Mouse (Mus musculus) limb, embryonic 12.5 days (tissue): ENCODE measurements around the gene Olfr813. TPM values are rescaled to one million over a fixed set of nuclear protein-coding genes. Genes with fewer than 3 reads are reported as not detected.
"Not testable (repeated sequence)": the region's sequence is repeated elsewhere in the genome, so short reads cannot be mapped to it uniquely, and the experiment has no call there.

ENCODE experiments used
- ATAC-seq: fragments of 200-750 bp; cut with Nextera tagmentation; 2 replicates; pipeline ENCODE4 v1.8.0; 2017; ENCODE audit warnings: low read depth, moderate TSS enrichment; ENCODE audit not compliant: insufficient number of reproducible peaks, insufficient read depth, low FRiP score, low TSS enrichment
- H3K27ac ChIP-seq: fragments of 300-500 bp; sonication (generic); 2 replicates; pipeline ENCODE4 v1.5.1; 2016; ENCODE audit warnings: mild to moderate bottlenecking, moderate library complexity
- H3K27me3 ChIP-seq: fragments of 300-500 bp; sonication (generic); 2 replicates; pipeline ENCODE4 v1.6.1; 2016; ENCODE audit warnings: mild to moderate bottlenecking, moderate library complexity
- H3K36me3 ChIP-seq: fragments of 300-500 bp; sonication (generic); 2 replicates; pipeline ENCODE4 v1.6.1; 2016; ENCODE audit warnings: mild to moderate bottlenecking, moderate library complexity
- H3K4me1 ChIP-seq: fragments of 300-500 bp; sonication (generic); replicated peaks from 2 replicates; pipeline ENCODE4 v1.6.1; 2016
- H3K4me2 ChIP-seq: fragments of 300-500 bp; sonication (generic); 2 replicates; pipeline ENCODE4 v1.6.1; 2016; ENCODE audit warnings: mild to moderate bottlenecking, moderate library complexity
- H3K4me3 ChIP-seq: fragments of 300-500 bp; sonication (generic); replicated peaks from 2 replicates; pipeline ENCODE4 v1.5.1; 2016; ENCODE audit warnings: mild to moderate bottlenecking
- H3K9ac ChIP-seq: fragments of 300-500 bp; sonication (generic); replicated peaks from 2 replicates; pipeline ENCODE4 v1.6.1; 2016; ENCODE audit warnings: mild to moderate bottlenecking, moderate library complexity
- H3K9me3 ChIP-seq: fragments of 300-500 bp; sonication (generic); 2 replicates; pipeline ENCODE4 v1.6.1; 2016; ENCODE audit warnings: mild to moderate bottlenecking, moderate library complexity
- WGBS: fragments of 180-500 bp; shearing (Covaris S2); methylation state at CpG from one replicate; pipeline ENCODE4 v1.1.7; 2016; 5-methylcytosine and 5-hydroxymethylcytosine counted together
- polyA plus RNA-seq: library from polyadenylated mRNA; unstranded; fragments of >200 nt; fragmentation: Nextera tagmentation; extraction: Ambion mirVana; gene quantifications from 2 replicates; pipeline ENCODE4 v1.2.1, GENCODE M21; 2016

The Olfr813 gene
- not detected in 2 replicates for polyA plus RNA-seq

GRCm38 (mm10) chr10:129855067-129855466 lies at the start of gene Olfr813:
TSS of gene Olfr813 (plus strand) at chr10:129855367.
- H3K27me3 ChIP-seq, result no peaks in the 10 kb centered on the region
- no peak within 1 kb of the TSS for H3K4me3 ChIP-seq
- no peaks in the 10 kb centered on the region for H3K4me1 ChIP-seq
- no peaks in the 10 kb centered on the region for H3K36me3 ChIP-seq
- no peak within 1 kb of the TSS for H3K27ac ChIP-seq
- no peaks in the 10 kb centered on the region for H3K9me3 ChIP-seq
- no peak within 1 kb of the TSS for H3K9ac ChIP-seq
- no peak for ATAC-seq
- H3K4me2 ChIP-seq, result no peak within 1 kb of the TSS

- Histone ChIP-seq H3K27me3 (no peaks in the 10 kb centered on the region), H3K4me2 (no peak within 1 kb of the TSS), H3K4me3 (no peak within 1 kb of the TSS), H3K9ac (no peak within 1 kb of the TSS), H3K9me3 (no peaks in the 10 kb centered on the region), H3K36me3 (no peaks in the 10 kb centered on the region), H3K27ac (no peak within 1 kb of the TSS), H3K4me1 (no peaks in the 10 kb centered on the region)
- no peak for ATAC-seq
- WGBS, result 65% methylated on average over 1 of the region's 1 CpGs
Observed at GRCm38 (mm10) chr10:129845994-129846393, 9.2 kb upstream of the Olfr813 start, which contains the start of gene Olfr812. TSS of gene Olfr812 (minus strand) at chr10:129846094.

- Histone ChIP-seq H3K4me1 (no peaks in the 10 kb centered on the region), H3K9me3 (no peaks in the 10 kb centered on the region), H3K4me3 (no peak overlapping the region), H3K27ac (no peak overlapping the region), H3K4me2 (no peak overlapping the region), H3K9ac (no peak overlapping the region), H3K27me3 (no peaks in the 10 kb centered on the region), H3K36me3 (no peaks in the 10 kb centered on the region)
- no peak for ATAC-seq
- 95% methylated on average over 1 of the region's 1 CpGs for WGBS
Observed at GRCm38 (mm10) chr10:129847343-129847742, 7.8 kb upstream of the Olfr813 start.

GRCm38 (mm10) chr10:129879751-129880150 lies 24.6 kb downstream of the Olfr813 start, which contains the start of gene Olfr814:
TSS of gene Olfr814 (minus strand) at chr10:129879851.
- ATAC-seq, H3K4me2 ChIP-seq, H3K27ac ChIP-seq, H3K36me3 ChIP-seq, H3K4me3 ChIP-seq, H3K9ac ChIP-seq, H3K27me3 ChIP-seq, H3K9me3 ChIP-seq, H3K4me1 ChIP-seq: not testable (repeated sequence)
- 57% methylated on average over 1 of the region's 1 CpGs for WGBS

GRCm38 (mm10) chr10:129885496-129885895 lies 30.3 kb downstream of the Olfr813 start:
- H3K9ac ChIP-seq, H3K4me2 ChIP-seq, H3K27ac ChIP-seq, H3K27me3 ChIP-seq, H3K9me3 ChIP-seq, H3K4me3 ChIP-seq, H3K4me1 ChIP-seq, ATAC-seq, H3K36me3 ChIP-seq: not testable (repeated sequence)
- WGBS, result 74% methylated on average over 6 of the region's 6 CpGs

GRCm38 (mm10) chr10:129885934-129886333 lies 30.8 kb downstream of the Olfr813 start:
- no peak for ATAC-seq
- no peak overlapping the region for H3K4me2 ChIP-seq
- 90% methylated on average over 7 of the region's 7 CpGs for WGBS
- no peak overlapping the region for H3K27ac ChIP-seq
- H3K4me3 ChIP-seq, result no peak overlapping the region
- H3K9me3 ChIP-seq, result no peaks in the 10 kb centered on the region
- no peaks in the 10 kb centered on the region for H3K4me1 ChIP-seq
- H3K36me3 ChIP-seq, result no peaks in the 10 kb centered on the region
- no peak overlapping the region for H3K9ac ChIP-seq
- H3K27me3 ChIP-seq, result no peaks in the 10 kb centered on the region

- H3K9ac ChIP-seq, H3K4me1 ChIP-seq, H3K27ac ChIP-seq, H3K27me3 ChIP-seq, H3K4me3 ChIP-seq, ATAC-seq, H3K36me3 ChIP-seq, H3K4me2 ChIP-seq, H3K9me3 ChIP-seq: not testable (repeated sequence)
- 57% methylated on average over 1 of the region's 1 CpGs for WGBS
Observed at GRCm38 (mm10) chr10:129905767-129906166, 50.6 kb downstream of the Olfr813 start, which contains the start of gene Olfr815. TSS of gene Olfr815 (minus strand) at chr10:129905867.

Other genes starting within 250 kb of the Olfr813 start
- not detected in 2 replicates for gene Olfr796, start 242.8 kb upstream of the Olfr813 start, polyA plus RNA-seq
- not detected in 2 replicates for gene Olfr798, start 227.4 kb upstream of the Olfr813 start, polyA plus RNA-seq
- gene Olfr799, start 217.9 kb upstream of the Olfr813 start, polyA plus RNA-seq, result not detected in 2 replicates
- gene Olfr800, start 197.7 kb upstream of the Olfr813 start, polyA plus RNA-seq, result not detected in 2 replicates
- gene Olfr801, start 181.5 kb upstream of the Olfr813 start, polyA plus RNA-seq, result not detected in 2 replicates
- gene Olfr802, start 167.2 kb upstream of the Olfr813 start, polyA plus RNA-seq, result not detected in 2 replicates
- gene Olfr803, start 161.1 kb upstream of the Olfr813 start, polyA plus RNA-seq, result not detected in 2 replicates
- gene Olfr804, start 152.2 kb upstream of the Olfr813 start, polyA plus RNA-seq, result not detected in 2 replicates
- not detected in 2 replicates for gene Olfr805, start 126.0 kb upstream of the Olfr813 start, polyA plus RNA-seq
- gene Olfr806, start 113.4 kb upstream of the Olfr813 start, polyA plus RNA-seq, result not detected in 2 replicates
- gene Olfr807, start 97.6 kb upstream of the Olfr813 start, polyA plus RNA-seq, result not detected in 2 replicates
- gene Olfr808, start 89.9 kb upstream of the Olfr813 start, polyA plus RNA-seq, result not detected in 2 replicates
- not detected in 2 replicates for gene Olfr809, start 80.7 kb upstream of the Olfr813 start, polyA plus RNA-seq
- not detected in 2 replicates for gene Olfr810, start 60.5 kb upstream of the Olfr813 start, polyA plus RNA-seq
- gene Olfr811, start 51.0 kb upstream of the Olfr813 start, polyA plus RNA-seq, result not detected in 2 replicates
- not detected in 2 replicates for gene Olfr812, start 9.3 kb upstream of the Olfr813 start, polyA plus RNA-seq
- gene Olfr814, start 24.5 kb downstream of the Olfr813 start, polyA plus RNA-seq, result not detected in 2 replicates
- not detected in 2 replicates for gene Olfr815, start 50.5 kb downstream of the Olfr813 start, polyA plus RNA-seq
- not detected in 2 replicates for gene Olfr816, start 60.2 kb downstream of the Olfr813 start, polyA plus RNA-seq
- gene Olfr818, start 93.7 kb downstream of the Olfr813 start, polyA plus RNA-seq, result not detected in 2 replicates
- gene Olfr819, start 111.9 kb downstream of the Olfr813 start, polyA plus RNA-seq, result not detected in 2 replicates
- not detected in 2 replicates for gene Olfr247, start 120.8 kb downstream of the Olfr813 start, polyA plus RNA-seq
- gene Gm10310, start 129.7 kb downstream of the Olfr813 start, polyA plus RNA-seq, result not detected in 2 replicates
- not detected in 2 replicates for gene Olfr820, start 157.3 kb downstream of the Olfr813 start, polyA plus RNA-seq
- not detected in 2 replicates for gene Olfr821, start 175.0 kb downstream of the Olfr813 start, polyA plus RNA-seq
- gene Olfr822, start 215.8 kb downstream of the Olfr813 start, polyA plus RNA-seq, result not detected in 2 replicates